Mouse (Mus musculus) G1E (cell line): ENCODE measurements at regions not wholly inside any gene's neighbourhood (a gene's known extent, or its start where the extent isn't known, plus 50 kb on each side); places are given as distances from the start of the nearest gene placed in this dataset.

Experiments
- CTCF ChIP-seq: IDR thresholded peaks from 2 replicates; pipeline ENCODE4 v1.5.1; 2012; ENCODE audit warnings: low read depth, low read length, inconsistent platforms, mixed read lengths
- GATA1 ChIP-seq: IDR thresholded peaks from 2 replicates; pipeline ENCODE4 v1.6.1; 2012; ENCODE audit warnings: borderline replicate concordance, low read length, inconsistent platforms, mixed read lengths
- GATA2 ChIP-seq: IDR thresholded peaks from 2 replicates; pipeline ENCODE4 v1.6.1; 2012; ENCODE audit warnings: low read depth, low read length, inconsistent platforms, borderline replicate concordance
- POLR2AphosphoS5 ChIP-seq: IDR thresholded peaks from 2 replicates; pipeline ENCODE4 v1.6.1; 2012; ENCODE audit warnings: low read depth, low read length, inconsistent platforms; ENCODE audit not compliant: insufficient replicate concordance
- TAL1 ChIP-seq: conservative IDR thresholded peaks from 2 replicates; pipeline ENCODE4 v1.6.1; 2012; ENCODE audit warnings: low read depth, low read length, inconsistent platforms, mixed read lengths

GRCm38 (mm10) chr1:151107401-151107800 lies 74.9 kb upstream of the Gm47985 start:
- TF ChIP-seq CTCF (no peak), GATA1 (no peak), GATA2 (no peak), TAL1 (no peak), POLR2AphosphoS5 (no peak)
